Mouse (Mus musculus): Measurements from ENCODE around the gene Rnf141. TPM values are rescaled to one million over a fixed set of nuclear protein-coding genes. Genes with fewer than 3 reads are reported as not detected.
A peak's percentile ranks its signal among the peaks of the same experiment; 100 is the strongest.

Gene Rnf141
- total RNA-seq, 2 experiments from 2014 or later: 31.9 to 41.0 TPM

DNA sequence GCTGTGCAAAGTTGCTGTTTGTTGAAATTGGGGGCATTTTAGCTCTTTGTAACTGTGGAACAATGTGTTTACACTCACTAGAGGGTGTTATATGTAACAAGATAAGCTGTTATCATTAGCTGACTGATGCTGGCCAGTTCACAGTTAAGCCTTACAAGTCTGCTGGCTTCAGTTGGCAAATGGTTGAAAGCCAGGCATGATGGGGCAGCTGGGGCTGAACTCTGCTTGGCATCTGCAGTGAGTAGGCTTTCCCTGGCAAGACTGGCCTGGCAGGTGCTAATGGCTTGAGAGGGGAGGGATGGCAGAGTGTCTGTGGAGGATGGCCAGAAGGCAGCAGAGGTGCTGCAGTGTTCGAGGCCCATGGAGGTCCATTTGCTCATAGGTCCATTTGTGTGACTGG lies 70.2 kb downstream of the Rnf141 start:
- no peak for DNase-seq (ENCODE audit: low spot score)
- intact Hi-C loops (cut with DNase I): no loop called here

DNA sequence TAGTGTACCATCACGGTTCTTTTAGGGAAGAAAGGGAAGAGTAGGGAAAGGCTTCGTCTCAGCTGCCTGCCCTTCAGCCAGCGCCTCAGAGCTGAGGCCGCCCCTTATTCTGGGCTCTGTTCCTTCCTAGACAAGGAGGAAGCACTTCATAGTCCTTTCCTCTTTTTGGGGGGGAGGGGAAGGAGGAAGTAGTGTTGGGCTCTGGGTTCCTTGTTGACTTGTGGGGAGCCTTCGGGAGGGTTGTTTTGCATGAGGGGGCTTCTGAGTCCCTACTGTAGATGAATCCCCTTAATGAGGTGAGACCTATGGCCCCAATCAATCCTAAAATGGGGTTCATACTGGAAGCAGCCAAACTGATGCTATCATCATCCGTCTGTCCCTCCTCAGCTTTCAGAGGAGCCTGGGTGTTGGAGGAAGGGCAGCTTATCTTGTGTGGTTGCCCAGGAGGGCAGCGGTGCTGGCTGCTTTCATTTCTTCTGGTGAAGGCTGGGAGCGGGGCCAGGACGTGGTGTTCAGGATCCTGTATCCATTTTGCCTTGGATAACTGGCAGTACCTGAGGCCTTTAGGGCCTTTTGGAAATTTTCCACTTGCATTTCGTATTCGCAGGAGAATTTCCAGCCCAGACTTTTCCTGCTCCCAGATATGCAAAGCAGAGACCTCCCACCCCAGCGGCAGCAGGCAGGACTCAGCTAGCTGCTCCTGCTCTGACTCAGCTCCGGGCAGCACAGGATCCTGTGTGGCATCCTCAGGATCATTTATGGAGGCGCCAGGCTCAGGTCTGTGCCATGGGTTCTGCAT lies 70.9 kb downstream of the Rnf141 start:
- intact Hi-C loops (cut with DNase I): no loop called here
- peak; percentile 47 for DNase-seq (ENCODE audit: low spot score)

DNA sequence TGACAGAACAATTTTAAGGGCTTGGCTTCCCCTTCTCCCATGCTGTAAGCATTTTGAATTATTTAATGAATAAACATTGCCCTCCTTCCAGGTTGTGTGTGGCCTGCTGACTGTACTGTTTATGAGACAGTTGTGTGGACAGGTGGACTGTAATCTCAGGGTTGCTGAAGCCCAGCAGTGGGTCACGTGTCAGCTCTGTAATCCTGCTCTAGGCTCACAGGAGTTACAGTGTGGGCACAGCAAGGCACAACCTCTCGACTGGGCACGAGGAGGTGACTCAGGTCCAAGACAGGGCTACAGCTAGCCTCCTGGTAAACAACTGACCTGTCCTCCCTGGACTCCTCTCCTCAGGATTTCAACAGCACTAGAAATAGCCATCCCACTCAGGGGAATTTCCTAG lies 71.9 kb downstream of the Rnf141 start:
- DNase-seq (ENCODE audit: low spot score): no peak
- intact Hi-C loops (cut with DNase I): no loop called here

DNA sequence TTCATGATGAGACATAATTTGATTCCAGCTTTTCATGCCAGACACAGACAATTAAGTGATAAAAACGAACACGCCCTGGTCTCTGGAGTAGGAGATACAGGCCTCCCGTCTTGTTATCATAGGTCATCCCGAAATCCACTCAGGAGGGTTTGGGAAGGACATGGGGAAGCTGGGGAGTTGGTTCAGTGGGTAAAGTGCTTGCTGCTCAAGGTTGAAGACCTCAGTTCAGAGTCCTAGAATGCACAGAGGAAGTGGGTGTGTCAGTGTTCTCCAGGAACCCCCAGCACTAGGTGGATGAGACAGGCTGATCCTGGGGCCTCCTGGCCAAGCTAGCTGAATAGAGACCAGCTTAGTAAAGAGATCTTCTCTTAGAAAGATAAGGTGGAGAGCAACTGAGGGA lies 73.3 kb downstream of the Rnf141 start:
- intact Hi-C loops (cut with DNase I): no loop called here

DNA sequence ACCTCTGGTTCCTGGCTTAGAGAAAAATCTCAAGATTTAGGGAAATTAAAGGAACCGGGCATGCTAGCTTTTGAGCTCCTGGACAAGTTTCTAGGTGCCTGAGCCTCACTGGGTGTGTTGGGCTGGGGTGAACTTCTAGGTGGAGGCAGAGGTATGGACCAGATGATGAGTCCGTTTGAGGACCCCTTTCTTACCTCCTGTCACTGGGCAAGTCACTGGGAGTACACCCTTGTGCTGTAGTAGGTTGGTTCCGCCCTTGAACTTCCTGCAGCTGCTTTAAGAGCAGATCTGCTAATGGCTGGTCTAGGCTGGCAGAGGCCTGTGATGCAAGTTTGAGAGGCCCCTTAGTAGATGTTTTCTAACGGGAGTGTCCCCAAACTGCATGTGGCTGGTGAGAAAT lies 75.2 kb downstream of the Rnf141 start:
- DNase-seq (ENCODE audit: low spot score): no peak
- intact Hi-C loops (cut with DNase I): loop anchor here (2.0 kb wide), 1 partner anchor 18 kb away; no protein-coding TSS in a partner anchor

More for the DNA sequence above, 73.3 kb downstream of the Rnf141 start:
- DNase-seq (ENCODE audit: low spot score): no peak

DNA sequence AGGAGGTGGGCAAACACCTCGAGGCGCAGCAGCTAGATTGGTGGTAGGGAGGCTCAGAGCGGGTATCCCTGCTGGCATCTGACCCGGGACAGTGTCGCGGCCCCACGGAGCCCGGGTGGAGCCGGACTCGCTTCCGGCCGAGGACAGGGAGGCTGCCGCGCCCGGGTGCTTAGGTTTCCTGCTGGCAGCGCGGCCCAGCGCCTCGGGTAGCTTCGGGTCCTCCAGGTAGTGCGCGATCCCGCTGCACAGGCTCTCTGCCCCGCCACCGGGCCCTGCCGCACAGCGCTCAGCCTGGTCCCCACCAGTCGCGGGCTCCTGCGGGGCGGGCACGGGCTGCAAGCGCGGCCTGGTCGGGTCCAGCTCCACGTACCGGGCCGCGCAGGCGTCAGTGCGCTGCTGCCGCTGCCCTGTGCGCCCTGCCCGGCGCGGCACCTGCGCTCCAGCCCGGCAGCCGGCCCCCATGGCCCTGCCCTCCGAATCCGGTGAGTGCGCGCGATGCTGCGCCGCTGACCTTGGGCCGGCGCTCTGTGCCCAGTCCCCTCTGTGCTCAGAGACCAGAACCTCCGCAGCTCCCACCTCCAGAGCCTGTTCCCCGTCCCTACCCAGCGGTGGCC lies 75.7 kb downstream of the Rnf141 start:
- intact Hi-C loops (cut with DNase I): loop anchor here (2.0 kb wide), 1 partner anchor 18 kb away; no protein-coding TSS in a partner anchor

DNA sequence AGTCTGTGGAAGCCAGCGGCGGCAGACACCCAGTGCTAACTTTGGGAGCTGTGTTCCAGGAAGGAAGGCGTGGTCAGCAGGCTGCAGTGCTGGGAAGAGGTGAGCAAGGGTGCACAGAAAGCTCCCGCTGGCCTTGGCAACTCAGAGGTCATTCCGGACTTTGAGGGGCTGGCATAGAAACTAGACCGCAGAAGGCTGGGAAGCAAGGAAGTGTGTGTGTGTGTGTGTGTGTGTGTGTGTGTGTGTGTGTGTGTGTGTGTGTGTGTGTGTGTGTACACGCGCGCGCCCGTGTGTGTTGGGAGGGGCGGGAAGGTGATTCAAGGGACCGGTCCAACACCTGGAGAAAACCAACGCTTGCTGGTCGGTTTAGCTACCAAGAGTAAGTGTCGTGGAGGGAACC lies 76.3 kb downstream of the Rnf141 start, which contains the start of gene Ampd3:
Gene Ampd3, plus strand, starts transcription at position 206 of the 400 bp plus-strand sequence.
- intact Hi-C loops (cut with DNase I): loop anchor here (2.0 kb wide), 1 partner anchor 19 kb away; no protein-coding TSS in a partner anchor
- DNase-seq (ENCODE audit: low spot score): no peak

More for the DNA sequence above, 75.7 kb downstream of the Rnf141 start:
- peak; percentile 29 for DNase-seq (ENCODE audit: low spot score)

DNA sequence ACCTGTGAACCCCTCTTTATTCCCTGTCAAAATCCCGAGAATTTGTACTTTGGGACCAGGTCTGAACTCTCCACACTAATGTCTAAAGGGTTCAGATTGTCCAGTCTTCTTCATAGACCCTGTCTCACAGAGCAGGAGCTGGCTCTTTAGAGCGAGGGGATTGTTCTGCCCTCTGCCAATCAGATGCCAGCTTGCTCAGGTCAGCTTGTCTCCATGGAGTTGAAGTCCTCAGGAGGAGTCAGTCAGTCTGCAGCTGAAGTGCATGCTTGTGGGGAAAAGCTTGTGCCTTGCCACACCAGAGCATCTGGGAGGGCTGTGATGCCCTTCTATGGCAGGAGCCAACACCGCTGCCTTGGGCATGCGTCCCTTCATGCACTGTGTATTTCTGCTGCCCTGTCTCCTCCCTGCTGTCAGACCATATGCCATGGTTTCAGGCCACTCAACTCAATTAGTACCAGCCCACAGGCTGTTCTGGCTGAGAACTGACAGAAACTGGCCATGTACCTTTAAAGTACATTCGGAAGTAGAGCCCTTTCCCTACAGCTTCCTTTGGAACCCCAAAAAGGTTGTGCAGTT lies 81.6 kb downstream of the Rnf141 start:
- intact Hi-C loops (cut with DNase I): no loop called here
- DNase-seq (ENCODE audit: low spot score): no peak

DNA sequence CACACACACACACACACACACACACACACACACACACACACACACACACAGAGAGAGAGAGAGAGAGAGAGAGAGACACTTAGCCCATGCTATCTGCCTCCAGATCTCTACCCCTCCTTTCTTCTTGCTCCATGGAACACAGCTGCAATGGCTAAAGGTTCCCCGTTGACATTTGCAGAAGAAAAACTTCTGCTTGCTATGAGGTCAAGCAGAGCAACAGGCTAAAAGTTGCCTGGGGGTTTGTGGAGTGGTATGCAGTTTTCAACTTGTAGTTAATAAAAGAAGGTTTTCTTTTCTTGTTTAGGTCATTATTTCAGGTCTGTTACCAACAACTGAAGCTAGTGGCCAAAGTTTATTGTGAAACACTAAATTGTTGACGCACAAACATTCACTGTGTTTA lies 87.8 kb downstream of the Rnf141 start:
- intact Hi-C loops (cut with DNase I): no loop called here
- no peak for DNase-seq (ENCODE audit: low spot score)

DNA sequence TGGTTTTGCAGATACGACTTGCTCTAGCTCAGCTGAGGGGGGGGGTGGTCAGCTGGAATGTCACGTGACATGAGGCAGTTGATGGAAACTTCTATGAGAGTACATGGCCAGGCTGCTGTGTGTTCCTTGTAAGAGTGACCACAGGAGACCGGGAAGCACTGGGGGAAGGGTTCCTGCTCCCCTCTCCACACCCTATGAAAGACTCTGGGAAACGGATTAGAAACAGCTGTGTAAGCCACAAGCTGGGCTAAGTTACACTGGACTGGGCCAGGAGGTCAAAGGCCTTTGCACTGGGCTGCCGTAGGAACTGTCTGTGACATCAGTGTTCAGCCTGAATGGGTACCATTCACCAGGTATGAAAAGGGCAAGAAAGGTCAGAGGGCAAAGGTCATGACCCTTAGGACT lies 90.3 kb downstream of the Rnf141 start:
- DNase-seq (ENCODE audit: low spot score): no peak

DNA sequence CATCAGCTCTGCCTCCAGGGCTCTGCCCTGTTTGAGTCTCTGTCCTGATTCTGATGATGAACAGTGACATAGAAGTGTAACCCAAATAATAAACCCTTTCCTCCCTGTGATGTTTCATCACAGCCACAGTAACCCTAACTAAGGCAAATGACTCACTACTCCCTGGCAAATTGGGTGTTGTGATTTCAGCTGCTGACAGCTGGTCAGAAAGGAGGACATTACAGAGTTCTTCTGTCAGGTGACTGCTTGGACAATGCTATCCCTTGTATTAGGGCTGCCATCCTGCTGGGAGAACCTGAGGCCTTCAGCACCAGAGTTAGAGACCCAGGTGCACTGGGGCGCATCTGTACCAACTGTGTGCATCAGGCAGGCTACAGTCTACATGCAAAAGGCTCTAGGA lies 90.9 kb downstream of the Rnf141 start:
- intact Hi-C loops (cut with DNase I): no loop called here

More for the DNA sequence above, 90.3 kb downstream of the Rnf141 start:
- intact Hi-C loops (cut with DNase I): no loop called here

DNA sequence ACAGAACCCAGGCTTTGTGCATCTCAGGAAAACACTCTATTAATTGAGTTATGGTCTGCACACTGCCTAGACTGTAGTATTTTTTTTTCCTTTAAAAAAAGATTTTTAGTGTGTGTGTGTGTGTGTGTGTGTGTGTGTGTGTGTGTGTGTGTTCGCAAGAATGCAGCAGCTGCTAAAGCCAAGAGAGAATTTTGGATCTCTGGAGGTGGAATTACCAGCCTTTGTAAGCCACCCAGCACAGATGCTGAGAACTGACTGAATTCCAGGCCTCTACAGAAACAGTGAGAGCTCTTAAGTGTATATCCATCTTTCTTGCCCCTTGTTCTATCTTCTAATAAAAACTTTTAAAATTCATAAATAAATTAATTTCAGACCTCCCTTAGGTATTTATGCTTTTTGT lies 92.6 kb downstream of the Rnf141 start:
- intact Hi-C loops (cut with DNase I): no loop called here
- DNase-seq (ENCODE audit: low spot score): no peak

More for the DNA sequence above, 90.9 kb downstream of the Rnf141 start:
- DNase-seq (ENCODE audit: low spot score): no peak

DNA sequence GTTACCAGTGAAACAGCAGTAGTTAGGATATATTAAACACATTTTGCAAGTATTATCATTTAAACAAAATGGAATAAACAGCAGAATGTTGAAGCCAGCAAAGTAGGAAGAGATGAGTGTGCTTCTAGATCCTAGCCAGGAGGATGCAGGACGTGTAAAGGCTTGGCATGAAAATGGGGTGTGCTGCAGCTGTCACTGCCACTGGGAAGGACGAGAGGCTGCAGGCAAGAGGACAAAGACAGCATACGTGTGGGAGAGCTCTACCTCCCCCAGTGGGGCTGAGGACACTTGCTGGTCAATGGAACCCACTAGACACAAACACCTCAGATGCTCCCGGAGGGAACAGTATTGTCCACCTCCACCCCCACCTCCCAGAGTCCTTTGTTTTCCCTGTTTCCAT lies 93.4 kb downstream of the Rnf141 start:
- intact Hi-C loops (cut with DNase I): no loop called here
- no peak for DNase-seq (ENCODE audit: low spot score)

Small RNA genes within 50 kb of the gene (microRNA-seq; reads per million reads assigned to microRNA genes)
- not detected for gene Gm47282

Other genes starting within 250 kb of the Rnf141 start
- 10 to 100 TPM; 48.7 to 49.7 TPM for gene Sbf2, start 229.5 kb downstream of the Rnf141 start, total RNA-seq (2021)
- gene Adm, start 216.8 kb downstream of the Rnf141 start, total RNA-seq (2021): 10 to 100 TPM in 1 of 2 experiments, 1 to 10 TPM in 1; 9.6 to 13.0 TPM
- gene Ampd3, start 76.3 kb downstream of the Rnf141 start, total RNA-seq (2021): 10 to 100 TPM; 46.0 to 46.2 TPM
- 10 to 100 TPM; 21.8 to 22.0 TPM for gene Lyve1, start 18.8 kb upstream of the Rnf141 start, total RNA-seq (2021)
- 10 to 100 TPM; 10.6 to 16.1 TPM for gene Mrvi1, start 138.0 kb upstream of the Rnf141 start, total RNA-seq (2021)
- 10 to 100 TPM; 15.2 to 19.3 TPM for gene Ctr9, start 184.5 kb upstream of the Rnf141 start, total RNA-seq (2021)
- 1,000 to 10,000 TPM in 1 of 2 experiments, 100 to 1,000 TPM in 1; 975 to 1,085 TPM for gene Eif4g2, start 238.6 kb upstream of the Rnf141 start, total RNA-seq (2021)

Data from heart, postnatal 25 days (tissue).